Mouse (Mus musculus): Measurements from ENCODE around the gene Gfra1.

DNA sequence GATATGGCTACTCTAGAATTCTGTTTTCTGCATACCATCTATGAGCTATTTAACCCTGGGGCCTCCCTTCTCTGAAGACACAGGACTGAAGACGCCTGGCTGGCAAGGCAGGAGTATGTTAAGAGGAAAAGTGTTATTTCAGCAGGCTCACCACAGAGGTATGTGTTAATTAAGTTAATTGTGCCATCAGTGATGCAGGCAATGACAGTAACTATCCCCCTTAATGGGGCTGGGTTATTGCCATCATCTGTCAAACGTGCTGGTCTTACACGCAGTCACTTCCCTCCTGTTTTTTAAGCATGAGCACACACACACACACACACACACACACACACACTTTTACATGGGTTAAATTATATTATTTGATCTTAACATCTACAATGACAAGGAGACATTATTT lies 8.0 kb upstream of the Gfra1 start:
- TF ChIP-seq CTCF (IDR thresholded peaks at IDR 0.05; ENCODE audit: borderline replicate concordance, extremely low read depth, insufficient read depth, insufficient read length) (no peak), POLR2A (IDR thresholded peaks at IDR 0.05; ENCODE audit: borderline replicate concordance, extremely low read depth, insufficient read depth, insufficient read length, poor library complexity, severe bottlenecking) (no peak)

Measured in brain, embryonic 14.5 days (tissue).